Mouse (Mus musculus): ENCODE measurements around the gene Atp6v1e2. TPM values are rescaled to one million over a fixed set of nuclear protein-coding genes. Genes with fewer than 3 reads are reported as not detected.
A peak's percentile ranks its signal among the peaks of the same experiment; 100 is the strongest.

Atp6v1e2 gene
- polyA plus RNA-seq, 1 experiment from 2014 or later: 0.60 TPM

GRCm38 (mm10) chr17:86937064-86937463 is 10.6 kb downstream of the Atp6v1e2 start:
- Histone ChIP-seq H3K27ac (replicated peaks) (no peak overlapping the region), H3K36me3 (no peaks in the 10 kb centered on the region), H3K4me3 (no peak overlapping the region), H3K9me3 (no peaks in the 10 kb centered on the region), H3K4me2 (replicated peaks) (peak overlapping the region; percentile 60), H3K4me1 (peaks cover 23% of the 10 kb centered on the region), H3K9ac (replicated peaks) (peak overlapping the region; percentile 41; the same call in 1 of the 2 replicates), H3K27me3 (peaks cover 21% of the 10 kb centered on the region)
- ATAC-seq (ENCODE audit: low FRiP score, low read depth): no peak
- WGBS: 86% methylated on average over 2 of the region's 2 CpGs

- no peak overlapping the region for H3K4me3 ChIP-seq
- 34% methylated on average over 5 of the region's 5 CpGs for WGBS
- H3K9ac ChIP-seq (replicated peaks): no peak overlapping the region
- H3K27ac ChIP-seq (replicated peaks): no peak overlapping the region
- H3K4me2 ChIP-seq (replicated peaks): no peak overlapping the region
- peaks cover 23% of the 10 kb centered on the region for H3K27me3 ChIP-seq
- no peak for ATAC-seq (ENCODE audit: low FRiP score, low read depth)
- no peaks in the 10 kb centered on the region for H3K9me3 ChIP-seq
- H3K4me1 ChIP-seq: peaks cover 21% of the 10 kb centered on the region
- H3K36me3 ChIP-seq: no peaks in the 10 kb centered on the region
Measured at GRCm38 (mm10) chr17:86932896-86933295, 14.8 kb downstream of the Atp6v1e2 start.

DNA sequence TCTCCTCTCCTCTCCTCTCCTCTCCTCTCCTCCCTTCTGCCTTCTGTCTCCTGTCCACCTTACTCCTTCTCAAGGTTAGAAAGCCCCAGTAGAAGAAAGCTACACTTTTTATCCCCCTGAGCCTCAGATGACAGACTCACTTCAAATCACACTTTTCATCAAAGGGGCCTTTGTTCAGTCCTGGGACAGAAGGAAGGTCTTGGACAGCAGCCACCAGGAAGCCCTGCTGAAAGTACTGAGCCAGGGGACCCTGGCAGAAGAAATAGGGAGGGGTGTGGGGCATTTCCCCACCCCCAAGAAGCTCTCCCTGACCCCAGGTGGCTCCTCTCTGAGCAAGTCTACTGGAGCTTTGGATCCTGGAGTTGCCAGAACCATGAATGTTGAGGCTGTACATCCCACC is 17.7 kb downstream of the Atp6v1e2 start:
- no peak overlapping the region for H3K9ac ChIP-seq (replicated peaks)
- peaks cover 12% of the 10 kb centered on the region for H3K27me3 ChIP-seq
- no peak overlapping the region for H3K27ac ChIP-seq (replicated peaks)
- H3K36me3 ChIP-seq: no peaks in the 10 kb centered on the region
- no peak overlapping the region for H3K4me3 ChIP-seq
- peaks cover 14% of the 10 kb centered on the region for H3K4me1 ChIP-seq
- H3K4me2 ChIP-seq (replicated peaks): no peak overlapping the region
- peaks cover 11% of the 10 kb centered on the region; the same call in 1 of the 2 replicates for H3K9me3 ChIP-seq
- ATAC-seq (ENCODE audit: low FRiP score, low read depth): no peak

- 88% methylated on average over 6 of the region's 6 CpGs for WGBS
- Histone ChIP-seq H3K27me3 (peaks cover 8% of the 10 kb centered on the region), H3K4me3 (no peak overlapping the region), H3K27ac (replicated peaks) (no peak overlapping the region), H3K36me3 (no peaks in the 10 kb centered on the region), H3K9ac (replicated peaks) (no peak overlapping the region), H3K9me3 (peaks cover 11% of the 10 kb centered on the region; the same call in 1 of the 2 replicates), H3K4me2 (replicated peaks) (no peak overlapping the region), H3K4me1 (peaks cover 14% of the 10 kb centered on the region)
- ATAC-seq (ENCODE audit: low FRiP score, low read depth): no peak
Measured at GRCm38 (mm10) chr17:86929355-86929754, 18.3 kb downstream of the Atp6v1e2 start.

DNA sequence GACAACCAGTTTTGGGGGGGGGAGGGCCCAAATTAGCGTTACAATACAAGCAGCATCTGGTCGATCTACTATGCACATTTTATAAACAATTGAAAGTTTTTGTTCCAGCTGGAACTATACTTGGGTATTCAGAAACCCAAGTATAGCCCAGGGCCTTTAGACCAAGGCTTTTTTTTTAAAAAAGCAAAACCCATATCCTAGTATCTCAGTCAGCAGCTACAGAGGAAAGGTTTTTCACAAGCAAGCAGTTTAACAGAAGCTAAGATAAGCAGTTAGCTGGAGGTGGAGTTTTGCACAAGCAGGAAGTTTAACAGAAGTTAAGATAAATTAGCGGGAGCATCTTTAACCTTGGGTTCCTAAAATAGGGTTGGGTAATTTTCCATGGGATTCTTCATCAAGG is 20.9 kb downstream of the Atp6v1e2 start:
- Histone ChIP-seq H3K36me3 (no peaks in the 10 kb centered on the region), H3K9ac (replicated peaks) (no peak overlapping the region), H3K4me1 (peaks cover 4% of the 10 kb centered on the region; the same call in 1 of the 2 replicates), H3K27ac (replicated peaks) (no peak overlapping the region), H3K9me3 (peaks cover 11% of the 10 kb centered on the region; the same call in 1 of the 2 replicates), H3K4me3 (no peak overlapping the region), H3K27me3 (no peaks in the 10 kb centered on the region; the same call in 1 of the 2 replicates), H3K4me2 (replicated peaks) (no peak overlapping the region)
- no peak for ATAC-seq (ENCODE audit: low FRiP score, low read depth)
- 85% methylated on average over 3 of the region's 3 CpGs for WGBS

- no peak overlapping the region for H3K4me2 ChIP-seq (replicated peaks)
- WGBS: 86% methylated on average over 3 of the region's 3 CpGs
- H3K27ac ChIP-seq (replicated peaks): no peak overlapping the region
- H3K4me3 ChIP-seq: no peak overlapping the region
- no peaks in the 10 kb centered on the region for H3K36me3 ChIP-seq
- no peak overlapping the region for H3K9ac ChIP-seq (replicated peaks)
- ATAC-seq (ENCODE audit: low FRiP score, low read depth): no peak
- H3K9me3 ChIP-seq: peaks cover 11% of the 10 kb centered on the region; the same call in 1 of the 2 replicates
- H3K27me3 ChIP-seq: no peaks in the 10 kb centered on the region; the same call in 1 of the 2 replicates
- no peaks in the 10 kb centered on the region; the same call in 1 of the 2 replicates for H3K4me1 ChIP-seq
Measured at GRCm38 (mm10) chr17:86924679-86925078, 23.0 kb downstream of the Atp6v1e2 start.

DNA sequence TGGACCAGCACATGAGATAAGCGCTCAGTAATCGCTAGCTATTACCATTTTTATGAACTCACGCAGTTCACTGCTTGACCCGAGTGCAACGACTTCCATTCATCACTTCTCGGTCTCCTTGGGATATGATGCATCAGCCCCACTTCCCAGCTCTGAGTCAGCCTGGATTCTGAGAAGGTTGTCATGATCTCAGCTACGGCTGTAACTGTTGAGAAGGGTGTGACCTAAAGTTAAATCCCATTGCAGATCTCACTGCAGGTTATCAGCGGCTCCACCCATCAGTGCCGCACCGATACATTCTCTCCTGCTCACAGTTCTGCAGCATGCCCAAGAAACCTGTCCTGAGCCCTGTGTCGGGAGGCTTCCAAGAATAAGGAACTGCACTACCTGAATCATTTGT is 28.0 kb downstream of the Atp6v1e2 start:
- Histone ChIP-seq H3K4me2 (replicated peaks) (no peak overlapping the region), H3K36me3 (no peaks in the 10 kb centered on the region), H3K27ac (replicated peaks) (no peak overlapping the region), H3K9ac (replicated peaks) (no peak overlapping the region), H3K27me3 (no peaks in the 10 kb centered on the region), H3K9me3 (no peaks in the 10 kb centered on the region), H3K4me3 (no peak overlapping the region), H3K4me1 (no peaks in the 10 kb centered on the region)
- WGBS: 87% methylated on average over 11 of the region's 11 CpGs
- no peak for ATAC-seq (ENCODE audit: low FRiP score, low read depth)

DNA sequence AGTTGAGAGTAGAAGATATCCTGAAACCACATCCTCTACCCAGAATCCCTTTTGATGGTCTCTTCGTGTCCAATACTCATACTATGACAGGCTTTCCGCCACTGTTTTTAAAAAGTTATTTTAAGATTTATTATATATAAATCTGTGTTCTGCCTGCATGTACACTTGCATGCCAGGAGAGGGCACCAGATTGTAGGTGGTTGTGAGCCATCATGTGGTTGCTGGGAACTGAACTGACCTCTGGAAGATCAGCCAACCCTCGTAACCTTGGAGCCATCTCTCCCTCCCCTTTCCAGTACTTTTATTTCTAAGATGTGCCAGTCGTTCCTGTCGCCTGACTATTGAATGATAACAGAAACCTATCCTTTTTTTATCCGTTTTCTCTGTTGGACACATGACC is 28.9 kb downstream of the Atp6v1e2 start:
- no peaks in the 10 kb centered on the region for H3K4me1 ChIP-seq
- H3K4me3 ChIP-seq: no peak overlapping the region
- no peaks in the 10 kb centered on the region for H3K27me3 ChIP-seq
- no peak for ATAC-seq (ENCODE audit: low FRiP score, low read depth)
- 72% methylated on average over 6 of the region's 6 CpGs for WGBS
- no peaks in the 10 kb centered on the region for H3K36me3 ChIP-seq
- no peaks in the 10 kb centered on the region for H3K9me3 ChIP-seq
- H3K9ac ChIP-seq (replicated peaks): no peak overlapping the region
- H3K4me2 ChIP-seq (replicated peaks): no peak overlapping the region
- no peak overlapping the region for H3K27ac ChIP-seq (replicated peaks)

DNA sequence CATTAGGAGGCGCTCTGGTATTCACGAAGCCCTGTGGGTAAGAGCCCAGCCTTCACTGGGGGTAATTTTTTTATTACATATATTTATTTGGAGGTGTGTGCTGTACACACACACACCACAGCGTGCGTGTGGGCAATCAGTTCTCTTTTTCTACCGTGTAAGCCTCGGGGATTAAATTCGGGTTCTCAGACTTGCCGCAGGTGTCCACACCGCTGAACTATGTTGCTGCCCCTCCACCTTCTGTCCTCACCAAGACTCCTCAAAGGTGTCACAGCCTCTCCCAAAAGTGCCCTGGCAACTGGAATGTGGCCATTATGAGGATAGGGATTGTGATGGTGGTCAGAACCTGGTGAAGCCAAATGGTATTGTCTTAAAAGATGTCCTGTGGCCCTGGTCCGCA is 30.6 kb downstream of the Atp6v1e2 start, which contains the start of gene Tmem247:
Gene Tmem247, plus strand, starts transcription at position 301 of the 400 bp plus-strand sequence.
- H3K27ac ChIP-seq (replicated peaks): no peak within 1 kb of the TSS
- no peak within 1 kb of the TSS for H3K4me2 ChIP-seq (replicated peaks)
- no peaks in the 10 kb centered on the region for H3K9me3 ChIP-seq
- no peaks in the 10 kb centered on the region for H3K36me3 ChIP-seq
- H3K9ac ChIP-seq (replicated peaks): no peak within 1 kb of the TSS
- H3K27me3 ChIP-seq: no peaks in the 10 kb centered on the region
- no peak for ATAC-seq (ENCODE audit: low FRiP score, low read depth)
- 91% methylated on average over 10 of the region's 10 CpGs for WGBS
- no peaks in the 10 kb centered on the region for H3K4me1 ChIP-seq
- H3K4me3 ChIP-seq: no peak within 1 kb of the TSS

DNA sequence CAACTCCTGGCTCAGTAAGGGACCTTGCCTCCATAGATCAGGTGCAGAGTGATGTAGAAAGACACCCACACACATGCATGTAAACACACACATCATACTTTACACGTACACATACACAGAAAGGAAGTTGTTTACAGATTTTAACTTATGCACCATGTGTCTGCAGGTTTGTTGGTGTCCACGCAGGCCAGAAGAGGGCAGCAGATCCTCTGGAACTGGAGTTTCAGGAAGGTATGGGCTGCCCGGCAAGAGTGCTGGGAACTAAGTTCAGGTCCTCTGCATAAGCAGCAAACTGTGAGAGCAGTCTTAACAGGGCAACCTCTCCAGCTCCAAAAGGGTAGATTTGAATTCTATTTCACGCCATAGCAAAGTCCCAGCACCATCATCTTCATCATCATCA is 32.2 kb downstream of the Atp6v1e2 start:
- H3K9ac ChIP-seq (replicated peaks): no peak overlapping the region
- ATAC-seq (ENCODE audit: low FRiP score, low read depth): no peak
- WGBS: 77% methylated on average over 4 of the region's 4 CpGs
- H3K27ac ChIP-seq (replicated peaks): no peak overlapping the region
- H3K4me2 ChIP-seq (replicated peaks): no peak overlapping the region
- no peaks in the 10 kb centered on the region for H3K36me3 ChIP-seq
- H3K4me3 ChIP-seq: no peak overlapping the region
- H3K4me1 ChIP-seq: no peaks in the 10 kb centered on the region
- 0 out of 2 replicates have a peak, but pooled peaks cover 2% of the 10 kb centered on the region for H3K27me3 ChIP-seq
- H3K9me3 ChIP-seq: no peaks in the 10 kb centered on the region

DNA sequence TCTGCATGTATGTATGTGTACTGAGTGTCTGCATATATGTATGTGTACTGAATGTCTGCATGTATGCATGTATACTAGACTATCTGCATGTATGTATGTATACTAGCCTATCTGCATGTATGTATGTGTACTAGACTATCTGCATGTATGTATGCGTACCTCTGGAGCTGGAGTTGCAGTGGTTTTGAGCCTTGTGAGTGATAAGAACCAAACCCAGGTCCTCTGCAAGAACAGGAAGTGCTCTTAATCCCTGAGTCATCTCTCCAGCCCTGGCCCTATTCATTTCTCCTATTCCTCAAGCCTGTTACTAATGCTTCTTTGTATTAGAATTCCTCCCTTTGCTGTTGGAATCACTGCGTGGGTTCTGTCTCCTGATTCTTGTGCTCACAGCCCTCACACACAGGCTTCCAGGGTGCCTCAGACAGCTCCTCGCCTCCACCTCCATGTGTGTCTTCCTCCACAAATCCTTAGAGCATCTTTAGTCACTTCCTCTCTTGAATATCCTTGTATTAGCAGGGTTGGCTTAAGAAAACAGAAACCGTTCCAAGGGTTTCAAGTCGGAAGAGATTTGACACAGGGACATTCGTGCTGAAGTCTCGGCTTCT is 34.6 kb downstream of the Atp6v1e2 start:
- H3K4me3 ChIP-seq: no peak overlapping the region
- H3K27ac ChIP-seq (replicated peaks): no peak overlapping the region
- no peak for ATAC-seq (ENCODE audit: low FRiP score, low read depth)
- H3K4me2 ChIP-seq (replicated peaks): no peak overlapping the region
- H3K9me3 ChIP-seq: no peaks in the 10 kb centered on the region
- no peaks in the 10 kb centered on the region for H3K4me1 ChIP-seq
- H3K36me3 ChIP-seq: no peaks in the 10 kb centered on the region
- 0 out of 2 replicates have a peak, but pooled peaks cover 8% of the 10 kb centered on the region for H3K27me3 ChIP-seq
- 83% methylated on average over 7 of the region's 7 CpGs for WGBS
- no peak overlapping the region for H3K9ac ChIP-seq (replicated peaks)

GRCm38 (mm10) chr17:86911261-86911660 is 36.4 kb downstream of the Atp6v1e2 start:
- Histone ChIP-seq H3K4me2 (replicated peaks) (no peak overlapping the region), H3K27ac (replicated peaks) (no peak overlapping the region), H3K4me3 (no peak overlapping the region), H3K27me3 (peaks cover 20% of the 10 kb centered on the region; the same call in 1 of the 2 replicates), H3K36me3 (no peaks in the 10 kb centered on the region), H3K4me1 (no peaks in the 10 kb centered on the region), H3K9me3 (no peaks in the 10 kb centered on the region), H3K9ac (replicated peaks) (no peak overlapping the region)
- WGBS: 67% methylated on average over 5 of the region's 5 CpGs
- no peak for ATAC-seq (ENCODE audit: low FRiP score, low read depth)
